Mouse (Mus musculus) cortical plate, adult 2 months (tissue): ENCODE measurements around the gene Tubb2b.

Experiments used
- CTCF ChIP-seq: fragments of 200-500 bp; IDR thresholded peaks from 2 replicates; pipeline ENCODE4 v1.5.1; 2011; ENCODE audit warnings: mild to moderate bottlenecking, control low read depth, low read length; ENCODE audit not compliant: insufficient read depth; ENCODE audit errors: extremely low read depth
- POLR2A ChIP-seq: fragments of 200-500 bp; IDR thresholded peaks from 2 replicates; pipeline ENCODE4 v1.6.1; 2011; ENCODE audit warnings: mild to moderate bottlenecking, low read length, control low read depth; ENCODE audit not compliant: insufficient read depth; ENCODE audit errors: extremely low read depth

- TF ChIP-seq CTCF (no peak), POLR2A (peak; percentile 61; the same call in 1 of the 2 replicates)
Measured at GRCm38 (mm10) chr13:34162491-34163303, 32.4 kb upstream of the Tubb2b start, which contains the start of gene Psmg4.
